Mouse (Mus musculus) C2C12 (cell line): Measurements from ENCODE around the gene Mrm3.

Experiments
- CEBPB ChIP-seq: IDR thresholded peaks from one replicate; pipeline ENCODE4 v1.6.1; 2011; ENCODE audit warnings: low read depth, mild to moderate bottlenecking, control low read depth, moderate library complexity
- CTCF ChIP-seq: IDR thresholded peaks from one replicate; pipeline ENCODE4 v1.5.1; 2011; ENCODE audit not compliant: control insufficient read depth, insufficient read depth, insufficient read length
- FOSL1 ChIP-seq: IDR thresholded peaks from one replicate; pipeline ENCODE4 v1.8.0; 2011; ENCODE audit warnings: mild to moderate bottlenecking, low read length; ENCODE audit not compliant: poor library complexity, insufficient read depth, severe bottlenecking
- MAX ChIP-seq: IDR thresholded peaks from one replicate; pipeline ENCODE4 v1.6.1; 2011; ENCODE audit warnings: mild to moderate bottlenecking, control low read depth
- MYOD1 ChIP-seq: IDR thresholded peaks from one replicate; pipeline ENCODE4 v1.6.1; 2011; ENCODE audit warnings: low read depth; ENCODE audit not compliant: control insufficient read depth, insufficient read length
- MYOG ChIP-seq: IDR thresholded peaks from one replicate; pipeline ENCODE4 v1.6.1; 2011; ENCODE audit not compliant: control insufficient read depth, insufficient read length; ENCODE audit errors: extremely low read depth
- USF1 ChIP-seq: IDR thresholded peaks from one replicate; pipeline ENCODE4 v1.6.1; 2011; ENCODE audit warnings: low read depth, mild to moderate bottlenecking, control low read depth, moderate library complexity

GRCm38 (mm10) chr11:76294078-76294477 lies 50.6 kb downstream of the Mrm3 start:
- TF ChIP-seq CTCF, result no peak
- no peak for TF ChIP-seq MYOG
- no peak for TF ChIP-seq USF1
- TF ChIP-seq CEBPB, result no peak
- TF ChIP-seq MAX, result no peak
- no peak for TF ChIP-seq FOSL1
- TF ChIP-seq MYOD1, result no peak
